Mouse (Mus musculus) small intestine, adult 2 months (tissue): ENCODE results near the gene Spg21. TPM values are rescaled to one million over a fixed set of nuclear protein-coding genes. Genes with fewer than 3 reads are reported as not detected.

Experiments
- H3K27ac ChIP-seq: fragments of 200-500 bp; 2 replicates; pipeline ENCODE4 v1.5.1; 2012; ENCODE audit warnings: low read depth, low read length, control low read depth, inconsistent platforms; ENCODE audit not compliant: insufficient read depth
- H3K27me3 ChIP-seq: fragments of 200-500 bp; 2 replicates; pipeline ENCODE4 v1.6.1; 2012; ENCODE audit warnings: mild to moderate bottlenecking, moderate library complexity, low read length, inconsistent platforms; ENCODE audit not compliant: control insufficient read depth, insufficient read depth
- H3K36me3 ChIP-seq: fragments of 200-500 bp; 2 replicates; pipeline ENCODE4 v1.6.1; 2012; ENCODE audit warnings: mild to moderate bottlenecking, low read length, control low read depth, inconsistent platforms; ENCODE audit not compliant: control insufficient read depth, insufficient read depth
- H3K4me1 ChIP-seq: fragments of 200-500 bp; 2 replicates; pipeline ENCODE4 v1.6.1; 2012; ENCODE audit warnings: low read length, inconsistent platforms, mixed read lengths; ENCODE audit not compliant: control insufficient read depth, insufficient read depth, insufficient read length
- H3K4me3 ChIP-seq: fragments of 200-500 bp; 2 replicates; pipeline ENCODE4 v1.5.1; 2012; ENCODE audit warnings: low read depth, mild to moderate bottlenecking, control low read depth, inconsistent platforms, low read length, moderate library complexity
- CTCF ChIP-seq: fragments of 200-500 bp; IDR thresholded peaks from 2 replicates; pipeline ENCODE4 v1.5.1; 2012; ENCODE audit warnings: low read depth, mild to moderate bottlenecking, control low read depth, inconsistent platforms, low read length, moderate library complexity, mixed read lengths; ENCODE audit not compliant: insufficient replicate concordance, insufficient read length; ENCODE audit errors: extremely low read depth
- POLR2A ChIP-seq: fragments of 200-500 bp; IDR thresholded peaks from 2 replicates; pipeline ENCODE4 v1.6.1; 2012; ENCODE audit warnings: low read depth, mild to moderate bottlenecking, control low read depth, inconsistent platforms, low read length, moderate library complexity
- WGBS: fragments of 180-500 bp; shearing (Covaris S2); methylation state at CpG from one replicate; pipeline ENCODE4 v1.1.7; 2018; 5-methylcytosine and 5-hydroxymethylcytosine counted together
- polyA plus RNA-seq: library from polyadenylated mRNA; depleted of rRNA; stranded (reverse); fragments of >200 nt; gene quantifications from 2 replicates; pipeline ENCODE4 v1.2.3, GENCODE M21; 2012

The Spg21 gene
- polyA plus RNA-seq, 1 experiment, result 9.7 TPM

DNA sequence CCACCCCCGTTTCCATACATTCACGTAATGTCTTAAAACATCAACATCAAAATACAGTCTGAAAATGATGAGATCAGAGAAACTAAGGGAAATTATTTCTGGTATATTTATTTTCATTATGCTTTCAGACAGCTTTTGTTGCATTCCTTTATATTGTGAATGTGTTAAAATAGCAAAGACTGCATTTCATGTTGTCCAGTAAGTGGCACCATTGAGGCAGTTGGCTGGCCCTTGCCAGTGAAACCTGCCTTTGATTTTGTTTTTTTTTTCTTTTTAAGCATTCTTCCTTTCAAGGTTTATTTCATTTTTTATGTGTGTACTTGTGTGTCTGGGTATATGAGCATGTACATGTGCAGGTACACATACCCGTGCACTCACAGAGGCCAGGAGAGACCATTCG is 16.1 kb upstream of the Spg21 start:
- Histone ChIP-seq H3K4me3 (no peak overlapping the region), H3K27me3 (no peaks in the 10 kb centered on the region), H3K27ac (no peak overlapping the region), H3K4me1 (no peaks in the 10 kb centered on the region), H3K36me3 (peaks cover 57% of the 10 kb centered on the region)
- 96% methylated on average over 4 of the region's 4 CpGs for WGBS
- no peak for TF ChIP-seq POLR2A
- no peak for TF ChIP-seq CTCF

DNA sequence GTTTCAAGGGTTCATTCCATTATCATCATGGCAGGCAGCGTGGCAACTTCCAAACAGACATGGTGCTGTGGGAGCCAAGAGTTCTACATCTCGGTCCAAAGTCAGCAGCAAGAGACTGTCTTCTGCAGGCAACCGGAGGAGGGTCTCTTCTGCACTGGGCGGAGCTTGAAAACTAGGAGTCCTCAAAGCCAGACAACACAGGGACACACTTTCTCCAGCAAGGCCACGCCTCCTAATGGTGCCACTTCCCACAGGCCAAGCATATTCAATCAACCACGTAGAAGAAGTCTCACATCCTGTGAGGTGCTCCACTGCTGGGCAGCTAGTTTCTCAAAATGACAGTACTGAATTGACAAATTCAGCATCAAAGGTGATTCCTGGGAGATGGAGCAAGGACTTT is 12.8 kb upstream of the Spg21 start:
- peaks cover 58% of the 10 kb centered on the region for H3K36me3 ChIP-seq
- WGBS, result 93% methylated on average over 6 of the region's 6 CpGs
- no peak for TF ChIP-seq CTCF
- no peak for TF ChIP-seq POLR2A

GRCm38 (mm10) chr9:65458975-65459374 is 1.8 kb upstream of the Spg21 start:
- peaks cover 2% of the 10 kb centered on the region; the same call in 1 of the 2 replicates for H3K4me1 ChIP-seq
- H3K36me3 ChIP-seq, result no peaks in the 10 kb centered on the region
- no peak overlapping the region for H3K27ac ChIP-seq
- H3K27me3 ChIP-seq, result no peaks in the 10 kb centered on the region
- no peak overlapping the region for H3K4me3 ChIP-seq
- TF ChIP-seq CTCF (no peak), POLR2A (no peak)
- WGBS, result 87% methylated on average over 2 of the region's 2 CpGs

More for the DNA sequence above, 12.8 kb upstream of the Spg21 start:
- H3K27me3 ChIP-seq, result no peaks in the 10 kb centered on the region
- H3K4me1 ChIP-seq, result no peaks in the 10 kb centered on the region
- no peak overlapping the region for H3K27ac ChIP-seq
- no peak overlapping the region for H3K4me3 ChIP-seq

GRCm38 (mm10) chr9:65460198-65460597 is 549 bp upstream of the Spg21 start:
- no peaks in the 10 kb centered on the region for H3K27me3 ChIP-seq
- 63% methylated on average over 3 of the region's 3 CpGs for WGBS
- H3K36me3 ChIP-seq, result no peaks in the 10 kb centered on the region
- H3K27ac ChIP-seq, result no peak overlapping the region
- no peak overlapping the region for H3K4me3 ChIP-seq
- TF ChIP-seq POLR2A (no peak), CTCF (no peak)
- H3K4me1 ChIP-seq, result peaks cover 7% of the 10 kb centered on the region; the same call in 1 of the 2 replicates

GRCm38 (mm10) chr9:65462544-65462943 is 1.8 kb downstream of the Spg21 start:
- Histone ChIP-seq H3K27ac (no peak overlapping the region), H3K27me3 (no peaks in the 10 kb centered on the region), H3K4me3 (no peak overlapping the region), H3K4me1 (peaks cover 7% of the 10 kb centered on the region; the same call in 1 of the 2 replicates), H3K36me3 (peaks cover 12% of the 10 kb centered on the region)
- TF ChIP-seq CTCF, result no peak
- TF ChIP-seq POLR2A, result no peak
- WGBS, result 77% methylated on average over 5 of the region's 5 CpGs

- H3K36me3 ChIP-seq, result peaks cover 13% of the 10 kb centered on the region
These were observed 3.4 kb downstream of the Spg21 start for GRCm38 (mm10) chr9:65464161-65464560.

DNA sequence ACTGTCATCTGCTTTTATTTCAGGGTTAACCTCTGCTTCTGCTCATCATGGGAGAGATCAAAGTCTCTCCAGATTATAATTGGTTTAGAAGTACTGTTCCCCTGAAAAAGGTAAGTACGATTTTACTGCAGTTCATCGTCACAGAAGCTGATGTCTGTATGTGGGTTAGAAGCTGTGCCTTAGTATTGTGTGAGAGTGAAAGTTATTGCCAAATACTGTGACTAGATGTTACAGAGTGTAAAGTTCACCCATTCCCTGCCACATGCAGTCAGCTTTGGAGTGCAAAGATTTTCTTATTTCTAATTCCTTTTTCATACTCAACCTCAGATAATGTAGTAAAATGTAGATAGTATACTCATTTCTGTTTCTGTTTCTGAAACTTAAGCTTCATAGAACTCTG is 4.5 kb downstream of the Spg21 start:
- Histone ChIP-seq H3K4me1 (peaks cover 7% of the 10 kb centered on the region; the same call in 1 of the 2 replicates), H3K4me3 (no peak overlapping the region), H3K36me3 (peaks cover 21% of the 10 kb centered on the region), H3K27me3 (no peaks in the 10 kb centered on the region), H3K27ac (no peak overlapping the region)
- WGBS, result 79% methylated on average over 2 of the region's 2 CpGs
- no peak for TF ChIP-seq CTCF
- no peak for TF ChIP-seq POLR2A

More at GRCm38 (mm10) chr9:65464161-65464560, 3.4 kb downstream of the Spg21 start:
- Histone ChIP-seq H3K27ac (no peak overlapping the region), H3K4me1 (peaks cover 7% of the 10 kb centered on the region; the same call in 1 of the 2 replicates), H3K4me3 (no peak overlapping the region), H3K27me3 (no peaks in the 10 kb centered on the region)
- whole genome bisulfite sequencing, result 86% methylated on average over 6 of the region's 6 CpGs
- TF ChIP-seq CTCF (no peak), POLR2A (no peak)
